Mouse (Mus musculus): Measurements from ENCODE around the gene Prkce. TPM values are rescaled to one million over a fixed set of nuclear protein-coding genes. Genes with fewer than 3 reads are reported as not detected.

The Prkce gene
- polyA plus RNA-seq, 1 experiment from 2014 or later: 9.4 TPM

GRCm38 (mm10) chr17:86364349-86365075 lies 196.9 kb downstream of the Prkce start:
- H3K27ac ChIP-seq: peak overlapping the region; percentile 64
- no peak for DNase-seq (ENCODE audit: low spot score)
- H3K27me3 ChIP-seq (ENCODE audit: insufficient read depth, poor library complexity, severe bottlenecking): no peaks in the 10 kb centered on the region

GRCm38 (mm10) chr17:86366919-86367318 lies 199.3 kb downstream of the Prkce start:
- Histone ChIP-seq H3K4me1 (peaks cover 65% of the 10 kb centered on the region), H3K27ac (peak overlapping the region; percentile 77), H3K36me3 (no peaks in the 10 kb centered on the region), H3K4me3 (0 out of 2 replicates have a peak overlapping the region, but pooled peaks have one; percentile 17), H3K27me3 (ENCODE audit: insufficient read depth, poor library complexity, severe bottlenecking) (no peaks in the 10 kb centered on the region), H3K9me3 (no peaks in the 10 kb centered on the region)
- DNase-seq (ENCODE audit: low spot score): no peak
- 56% methylated on average over 10 of the region's 10 CpGs for WGBS

More at GRCm38 (mm10) chr17:86364349-86365075, 196.9 kb downstream of the Prkce start:
- Histone ChIP-seq H3K9me3 (no peaks in the 10 kb centered on the region), H3K36me3 (no peaks in the 10 kb centered on the region), H3K4me1 (peaks cover 51% of the 10 kb centered on the region), H3K4me3 (no peak overlapping the region)
- WGBS: 63% methylated on average over 16 of the region's 16 CpGs

- H3K4me1 ChIP-seq: peaks cover 65% of the 10 kb centered on the region
- no peaks in the 10 kb centered on the region for H3K9me3 ChIP-seq
- no peak for DNase-seq (ENCODE audit: low spot score)
Observed at GRCm38 (mm10) chr17:86367676-86368075, 200.1 kb downstream of the Prkce start.

GRCm38 (mm10) chr17:86370106-86370742 lies 202.6 kb downstream of the Prkce start:
- WGBS: 65% methylated on average over 8 of the region's 8 CpGs
- no peak for DNase-seq (ENCODE audit: low spot score)
- H3K27ac ChIP-seq: no peak overlapping the region
- no peak overlapping the region for H3K4me3 ChIP-seq
- H3K9me3 ChIP-seq: no peaks in the 10 kb centered on the region
- H3K27me3 ChIP-seq (ENCODE audit: insufficient read depth, poor library complexity, severe bottlenecking): no peaks in the 10 kb centered on the region
- peaks cover 56% of the 10 kb centered on the region for H3K4me1 ChIP-seq
- H3K36me3 ChIP-seq: no peaks in the 10 kb centered on the region

More at GRCm38 (mm10) chr17:86367676-86368075, 200.1 kb downstream of the Prkce start:
- 59% methylated on average over 7 of the region's 7 CpGs for WGBS
- Histone ChIP-seq H3K36me3 (no peaks in the 10 kb centered on the region), H3K27me3 (ENCODE audit: insufficient read depth, poor library complexity, severe bottlenecking) (no peaks in the 10 kb centered on the region), H3K27ac (peak overlapping the region; percentile 49; the same call in 1 of the 2 replicates), H3K4me3 (no peak overlapping the region)

- Histone ChIP-seq H3K4me3 (no peak overlapping the region), H3K36me3 (no peaks in the 10 kb centered on the region), H3K9me3 (no peaks in the 10 kb centered on the region), H3K27ac (0 out of 2 replicates have a peak overlapping the region, but pooled peaks have one; percentile 25), H3K4me1 (peaks cover 59% of the 10 kb centered on the region), H3K27me3 (ENCODE audit: insufficient read depth, poor library complexity, severe bottlenecking) (no peaks in the 10 kb centered on the region)
- WGBS: 67% methylated on average over 4 of the region's 4 CpGs
- no peak for DNase-seq (ENCODE audit: low spot score)
Observed at GRCm38 (mm10) chr17:86371101-86371561, 203.5 kb downstream of the Prkce start.

- no peak for DNase-seq (ENCODE audit: low spot score)
- no peak overlapping the region for H3K4me3 ChIP-seq
- H3K9me3 ChIP-seq: no peaks in the 10 kb centered on the region
- H3K4me1 ChIP-seq: peaks cover 72% of the 10 kb centered on the region
- 0 out of 2 replicates have a peak overlapping the region, but pooled peaks have one; percentile 29 for H3K27ac ChIP-seq
- H3K36me3 ChIP-seq: no peaks in the 10 kb centered on the region
- H3K27me3 ChIP-seq (ENCODE audit: insufficient read depth, poor library complexity, severe bottlenecking): no peaks in the 10 kb centered on the region
- WGBS: 79% methylated on average over 6 of the region's 6 CpGs
Observed at GRCm38 (mm10) chr17:86376389-86376788, 208.8 kb downstream of the Prkce start.

- Histone ChIP-seq H3K27ac (peak overlapping the region; percentile 52; the same call in 1 of the 2 replicates), H3K27me3 (ENCODE audit: insufficient read depth, poor library complexity, severe bottlenecking) (no peaks in the 10 kb centered on the region), H3K4me3 (no peak overlapping the region), H3K9me3 (no peaks in the 10 kb centered on the region), H3K4me1 (peaks cover 78% of the 10 kb centered on the region), H3K36me3 (no peaks in the 10 kb centered on the region)
- DNase-seq (ENCODE audit: low spot score): no peak
- WGBS: 82% methylated on average over 9 of the region's 9 CpGs
Observed at GRCm38 (mm10) chr17:86377863-86378262, 210.3 kb downstream of the Prkce start.

GRCm38 (mm10) chr17:86378611-86379010 lies 211.0 kb downstream of the Prkce start:
- Histone ChIP-seq H3K4me1 (peaks cover 78% of the 10 kb centered on the region), H3K9me3 (no peaks in the 10 kb centered on the region), H3K27me3 (ENCODE audit: insufficient read depth, poor library complexity, severe bottlenecking) (no peaks in the 10 kb centered on the region), H3K4me3 (no peak overlapping the region), H3K36me3 (no peaks in the 10 kb centered on the region), H3K27ac (peak overlapping the region; percentile 52; the same call in 1 of the 2 replicates)
- WGBS: 85% methylated on average over 11 of the region's 11 CpGs
- DNase-seq (ENCODE audit: low spot score): no peak

GRCm38 (mm10) chr17:86379405-86380137 lies 212.0 kb downstream of the Prkce start:
- no peaks in the 10 kb centered on the region for H3K27me3 ChIP-seq (ENCODE audit: insufficient read depth, poor library complexity, severe bottlenecking)
- no peak overlapping the region for H3K4me3 ChIP-seq
- H3K4me1 ChIP-seq: peaks cover 82% of the 10 kb centered on the region
- 0 out of 2 replicates have a peak overlapping the region, but pooled peaks have one; percentile 8 for H3K27ac ChIP-seq
- H3K9me3 ChIP-seq: no peaks in the 10 kb centered on the region
- H3K36me3 ChIP-seq: no peaks in the 10 kb centered on the region
- DNase-seq (ENCODE audit: low spot score): no peak
- 18% methylated on average over 17 of the region's 17 CpGs for WGBS

GRCm38 (mm10) chr17:86381464-86381863 lies 213.9 kb downstream of the Prkce start:
- WGBS: 86% methylated on average over 9 of the region's 9 CpGs
- no peaks in the 10 kb centered on the region for H3K9me3 ChIP-seq
- no peak for DNase-seq (ENCODE audit: low spot score)

GRCm38 (mm10) chr17:86382885-86383284 lies 215.3 kb downstream of the Prkce start:
- Histone ChIP-seq H3K36me3 (no peaks in the 10 kb centered on the region), H3K9me3 (no peaks in the 10 kb centered on the region), H3K27me3 (ENCODE audit: insufficient read depth, poor library complexity, severe bottlenecking) (no peaks in the 10 kb centered on the region), H3K4me1 (peaks cover 70% of the 10 kb centered on the region), H3K4me3 (no peak overlapping the region), H3K27ac (no peak overlapping the region; the same call in 1 of the 2 replicates)
- WGBS: 24% methylated on average over 2 of the region's 2 CpGs
- DNase-seq (ENCODE audit: low spot score): no peak

More at GRCm38 (mm10) chr17:86381464-86381863, 213.9 kb downstream of the Prkce start:
- Histone ChIP-seq H3K4me1 (peaks cover 79% of the 10 kb centered on the region), H3K4me3 (no peak overlapping the region), H3K27ac (no peak overlapping the region), H3K36me3 (no peaks in the 10 kb centered on the region), H3K27me3 (ENCODE audit: insufficient read depth, poor library complexity, severe bottlenecking) (no peaks in the 10 kb centered on the region)

- Histone ChIP-seq H3K9me3 (no peaks in the 10 kb centered on the region), H3K36me3 (0 out of 2 replicates have a peak, but pooled peaks cover 2% of the 10 kb centered on the region), H3K27me3 (ENCODE audit: insufficient read depth, poor library complexity, severe bottlenecking) (no peaks in the 10 kb centered on the region), H3K4me3 (no peak overlapping the region), H3K27ac (peak overlapping the region; percentile 60), H3K4me1 (peaks cover 61% of the 10 kb centered on the region)
- WGBS: 72% methylated on average over 18 of the region's 18 CpGs
- no peak for DNase-seq (ENCODE audit: low spot score)
Observed at GRCm38 (mm10) chr17:86383699-86384572, 216.4 kb downstream of the Prkce start.
